Mouse (Mus musculus) liver, embryonic 14.5 days (tissue): ENCODE data around the gene Nudt16.

Source experiments
- CTCF ChIP-seq: IDR thresholded peaks from 2 replicates; pipeline ENCODE4 v1.5.1; 2016; ENCODE audit warnings: antibody characterized with exemption, low read depth, control low read depth
- EP300 ChIP-seq: IDR thresholded peaks from 2 replicates; pipeline ENCODE4 v1.6.1; 2016; ENCODE audit warnings: antibody characterized with exemption, low read depth

DNA sequence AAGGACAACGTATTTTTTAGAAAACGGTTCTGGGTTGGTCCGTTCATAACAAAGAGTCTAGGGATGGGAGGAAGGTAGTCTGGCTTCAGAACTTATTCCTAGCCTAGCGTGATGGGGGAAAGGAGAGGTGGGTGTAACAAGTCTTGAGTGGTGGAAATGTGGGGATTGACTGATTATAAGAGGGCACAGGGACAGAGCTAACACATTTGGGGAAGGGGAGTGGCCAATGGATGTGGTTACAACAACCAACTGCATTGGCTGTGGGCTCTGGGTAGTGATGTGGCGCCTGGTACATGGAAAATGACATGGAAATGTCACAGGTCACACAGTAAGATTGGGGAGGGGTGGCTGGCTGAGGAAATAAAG is 361 bp upstream of the Nudt16 start:
- TF ChIP-seq CTCF (no peak), EP300 (no peak)
